Mouse (Mus musculus) brain, adult 10 weeks (tissue): ENCODE measurements around the gene Copb1. TPM values are rescaled to one million over a fixed set of nuclear protein-coding genes. Genes with fewer than 3 reads are reported as not detected.

Experiments used
- polyA plus RNA-seq: library from polyadenylated mRNA; stranded (reverse); fragments of 350-450 nt; fragmentation: Illumina TruSeq; extraction: RNeasy Lipid Tissue Mini Kit (QIAGEN cat#74804); gene quantifications from one replicate; pipeline ENCODE4 v1.2.3, GENCODE M21; 2015; ENCODE audit warnings: low read depth, low replicate concordance

Gene Copb1
- polyA plus RNA-seq, result 62.3 TPM

GRCm38 (mm10) chr7:114253885-114254833 lies at the start of gene Copb1:
Gene Copb1 (minus strand): TSS chr7:114254711.

GRCm38 (mm10) chr7:114276005-114276752 lies 21.7 kb upstream of the Copb1 start, which contains the start of gene Psma1:
Gene Psma1 (minus strand): TSS chr7:114276118.

Other genes starting within 250 kb of the Copb1 start
- 15.3 TPM for gene Rras2, start 136.9 kb downstream of the Copb1 start, polyA plus RNA-seq
- 200 TPM for gene Psma1, start 21.4 kb upstream of the Copb1 start, polyA plus RNA-seq
- 4.4 TPM for gene Pde3b, start 160.6 kb upstream of the Copb1 start, polyA plus RNA-seq